Mouse (Mus musculus): ENCODE data around the gene Bcl2l13. TPM values are rescaled to one million over a fixed set of nuclear protein-coding genes. Genes with fewer than 3 reads are reported as not detected.
A peak's percentile ranks its signal among the peaks of the same experiment; 100 is the strongest.
"Not testable (repeated sequence)": the region's sequence is repeated elsewhere in the genome, so short reads cannot be mapped to it uniquely, and the experiment has no call there.

Gene Bcl2l13
- polyA plus RNA-seq, 1 experiment: 32.8 TPM

DNA sequence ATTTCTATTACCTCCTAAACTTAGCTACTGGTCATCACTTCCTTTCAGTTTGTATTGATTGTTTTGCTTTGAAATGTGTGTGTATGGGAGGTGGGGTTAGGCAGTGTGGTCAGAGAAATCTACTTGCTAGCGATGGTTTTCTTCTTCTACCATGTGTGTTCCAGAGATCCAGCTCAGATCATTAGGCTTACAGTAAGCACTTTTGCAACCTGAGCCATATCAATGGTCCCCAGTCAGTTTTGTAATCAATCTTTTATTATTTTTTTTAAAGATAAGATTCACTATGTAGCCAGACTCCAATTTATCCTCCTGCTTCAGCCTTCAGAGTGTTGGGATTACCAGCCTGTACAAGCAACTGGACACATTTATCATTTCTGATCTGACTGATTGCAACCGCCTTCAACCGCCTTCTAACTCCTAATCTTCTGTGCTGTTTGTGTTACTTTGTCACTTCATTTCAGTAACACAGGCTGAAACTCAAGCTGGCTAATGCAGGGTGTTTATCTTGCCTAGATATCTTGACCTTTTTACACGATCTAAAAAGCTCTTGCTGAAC, 1.2 kb upstream of the Bcl2l13 start:
- TF ChIP-seq USF1 (IDR thresholded peaks at IDR 0.05; ENCODE audit: low read depth) (no peak), POLR2AphosphoS2 (IDR thresholded peaks at IDR 0.05; ENCODE audit: insufficient read length, low read depth) (no peak), MAX (IDR thresholded peaks at IDR 0.05; ENCODE audit: low read depth) (no peak), CEBPB (IDR thresholded peaks at IDR 0.05; ENCODE audit: insufficient read depth, poor library complexity, severe bottlenecking) (no peak), TCF3 (IDR thresholded peaks at IDR 0.05; ENCODE audit: insufficient read length, low read depth) (no peak), REST (IDR thresholded peaks at IDR 0.05; ENCODE audit: insufficient read depth, insufficient read length) (no peak), MYOD1 (IDR thresholded peaks at IDR 0.05; ENCODE audit: control insufficient read depth in 1 of 3, insufficient read length in 2 of 3, low read depth in 2 of 3) (no peak), E2F4 (IDR thresholded peaks at IDR 0.05; ENCODE audit: insufficient read depth) (no peak)
- H3K4me2 ChIP-seq (ENCODE audit: low read depth): no peak overlapping the region
- peak overlapping the region; percentile 87 for H3K4me3 ChIP-seq
- H3K27me3 ChIP-seq (ENCODE audit: control insufficient read depth, insufficient read depth, insufficient read length): no peaks in the 10 kb centered on the region
- H3ac ChIP-seq (ENCODE audit: control insufficient read depth, insufficient read length): no peak overlapping the region
- peaks cover 36% of the 10 kb centered on the region for H3K79me2 ChIP-seq (ENCODE audit: control insufficient read depth, insufficient read depth)
- H3K36me3 ChIP-seq (ENCODE audit: control insufficient read depth, insufficient read depth): no peaks in the 10 kb centered on the region

DNA sequence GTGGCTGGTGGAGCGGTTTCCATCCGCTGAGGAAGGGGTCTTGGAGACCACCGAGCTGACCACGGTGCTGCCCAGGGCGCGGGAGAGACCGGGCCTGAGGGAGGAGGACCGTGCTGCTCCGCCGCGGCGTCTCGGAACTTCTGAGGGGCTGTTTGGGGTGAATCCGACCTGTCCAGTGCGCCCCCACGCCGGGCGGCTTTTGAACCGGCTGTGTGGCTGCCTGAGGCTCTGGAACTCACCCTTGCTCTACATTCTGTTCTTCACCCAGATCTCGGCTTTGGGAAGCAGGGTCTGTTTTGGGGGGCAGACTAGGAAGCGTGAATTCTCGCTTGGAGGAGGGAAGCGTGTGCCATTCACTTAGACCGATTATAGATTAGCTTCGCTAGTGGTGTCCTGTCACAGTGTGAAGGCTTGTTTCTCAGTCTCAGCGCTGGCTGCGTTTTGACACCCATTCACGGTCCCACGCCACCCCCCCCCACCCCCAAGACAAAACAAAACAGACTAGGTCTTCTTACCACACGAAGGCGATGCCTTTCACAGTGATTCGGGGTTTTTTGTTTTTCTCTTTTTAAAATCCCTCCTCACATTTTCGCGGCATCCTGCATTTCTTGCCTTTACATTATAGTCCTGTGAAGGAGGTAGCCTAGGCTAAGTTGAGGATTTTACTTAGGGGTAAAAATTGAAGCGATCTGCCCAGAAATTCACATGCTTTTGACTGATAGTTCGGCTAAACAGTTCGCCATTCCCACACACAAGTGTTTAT, 558 bp downstream of the Bcl2l13 start:
- Histone ChIP-seq H3K4me3 (peak overlapping the region; percentile 87), H3K4me2 (ENCODE audit: low read depth) (peak overlapping the region; percentile 87), H3ac (ENCODE audit: control insufficient read depth, insufficient read length) (peak overlapping the region; percentile 67), H3K27me3 (ENCODE audit: control insufficient read depth, insufficient read depth, insufficient read length) (no peaks in the 10 kb centered on the region), H3K79me2 (ENCODE audit: control insufficient read depth, insufficient read depth) (peaks cover 50% of the 10 kb centered on the region), H3K36me3 (ENCODE audit: control insufficient read depth, insufficient read depth) (no peaks in the 10 kb centered on the region)
- TF ChIP-seq MAX (IDR thresholded peaks at IDR 0.05; ENCODE audit: low read depth) (no peak), MYOG (IDR thresholded peaks at IDR 0.05; ENCODE audit: control insufficient read depth in 1 of 3, insufficient read depth in 1 of 3, insufficient read length in 2 of 3, low read depth in 2 of 3) (no peak), REST (IDR thresholded peaks at IDR 0.05; ENCODE audit: insufficient read depth, insufficient read length) (no peak), CEBPB (IDR thresholded peaks at IDR 0.05; ENCODE audit: insufficient read depth, poor library complexity, severe bottlenecking) (no peak), POLR2AphosphoS2 (IDR thresholded peaks at IDR 0.05; ENCODE audit: insufficient read length, low read depth) (no peak), SRF (IDR thresholded peaks at IDR 0.05; ENCODE audit: control insufficient read depth, insufficient read length, low read depth) (no peak), TCF3 (IDR thresholded peaks at IDR 0.05; ENCODE audit: insufficient read length, low read depth) (no peak), POLR2A (IDR thresholded peaks at IDR 0.05; ENCODE audit: insufficient read length, low read depth) (no peak), E2F4 (IDR thresholded peaks at IDR 0.05; ENCODE audit: insufficient read depth) (no peak)

DNA sequence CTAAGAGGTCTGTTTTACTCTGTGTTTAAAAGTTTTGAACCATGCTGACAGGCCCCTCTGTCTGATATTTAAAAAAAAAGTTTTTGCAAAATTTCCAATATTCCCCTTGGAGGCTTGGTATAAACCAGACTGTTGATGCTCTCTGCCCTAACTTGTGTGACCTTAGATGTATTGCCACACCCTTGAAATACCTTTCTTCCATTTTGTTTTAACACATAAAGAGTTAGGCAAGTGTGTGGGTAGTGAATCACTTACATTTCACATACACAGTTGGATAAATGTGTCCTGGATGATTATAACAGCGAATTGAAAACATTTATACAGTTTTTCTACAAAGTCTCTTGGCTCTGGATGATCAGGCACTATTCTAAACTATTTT, 1.1 kb downstream of the Bcl2l13 start:
- Histone ChIP-seq H3K27me3 (ENCODE audit: control insufficient read depth, insufficient read depth, insufficient read length) (no peaks in the 10 kb centered on the region), H3K4me2 (ENCODE audit: low read depth) (peak overlapping the region; percentile 87), H3K79me2 (ENCODE audit: control insufficient read depth, insufficient read depth) (peaks cover 56% of the 10 kb centered on the region), H3K4me3 (peak overlapping the region; percentile 87), H3ac (ENCODE audit: control insufficient read depth, insufficient read length) (no peak overlapping the region), H3K36me3 (ENCODE audit: control insufficient read depth, insufficient read depth) (no peaks in the 10 kb centered on the region)
- TF ChIP-seq SRF (IDR thresholded peaks at IDR 0.05; ENCODE audit: control insufficient read depth, insufficient read length, low read depth) (no peak), CEBPB (IDR thresholded peaks at IDR 0.05; ENCODE audit: insufficient read depth, poor library complexity, severe bottlenecking) (0 out of 2 replicates have a peak, but pooled peaks have one; percentile 7)

DNA sequence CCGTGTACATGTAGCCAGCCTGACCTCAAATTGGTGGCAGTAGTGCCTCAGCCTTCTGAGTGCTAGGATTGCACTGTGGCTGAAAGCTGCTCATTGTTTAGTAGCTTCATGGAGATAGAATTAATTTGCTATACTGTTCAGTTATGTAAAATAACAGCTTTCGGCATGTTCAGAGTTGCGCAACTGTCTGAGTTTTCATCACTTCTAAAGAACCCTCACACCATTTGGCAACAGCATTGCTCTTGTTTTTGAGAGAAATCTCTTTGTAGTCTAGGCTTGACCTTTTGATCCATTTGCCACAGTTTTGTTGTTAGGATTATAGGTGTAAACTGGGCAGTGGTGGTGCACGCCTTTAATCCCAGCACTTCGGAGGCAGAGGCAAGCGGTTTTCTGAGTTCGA, 4.2 kb downstream of the Bcl2l13 start:
- Histone ChIP-seq H3K27me3 (ENCODE audit: control insufficient read depth, insufficient read depth, insufficient read length) (no peaks in the 10 kb centered on the region), H3K4me3 (no peak overlapping the region), H3K4me2 (ENCODE audit: low read depth) (no peak overlapping the region), H3K36me3 (ENCODE audit: control insufficient read depth, insufficient read depth) (no peaks in the 10 kb centered on the region), H3ac (ENCODE audit: control insufficient read depth, insufficient read length) (no peak overlapping the region), H3K79me2 (ENCODE audit: control insufficient read depth, insufficient read depth) (peaks cover 87% of the 10 kb centered on the region)
- TF ChIP-seq E2F4 (IDR thresholded peaks at IDR 0.05; ENCODE audit: insufficient read depth) (no peak), POLR2A (IDR thresholded peaks at IDR 0.05; ENCODE audit: insufficient read length, low read depth) (no peak), CEBPB (IDR thresholded peaks at IDR 0.05; ENCODE audit: insufficient read depth, poor library complexity, severe bottlenecking) (0 out of 2 replicates have a peak, but pooled peaks have one; percentile 61)

DNA sequence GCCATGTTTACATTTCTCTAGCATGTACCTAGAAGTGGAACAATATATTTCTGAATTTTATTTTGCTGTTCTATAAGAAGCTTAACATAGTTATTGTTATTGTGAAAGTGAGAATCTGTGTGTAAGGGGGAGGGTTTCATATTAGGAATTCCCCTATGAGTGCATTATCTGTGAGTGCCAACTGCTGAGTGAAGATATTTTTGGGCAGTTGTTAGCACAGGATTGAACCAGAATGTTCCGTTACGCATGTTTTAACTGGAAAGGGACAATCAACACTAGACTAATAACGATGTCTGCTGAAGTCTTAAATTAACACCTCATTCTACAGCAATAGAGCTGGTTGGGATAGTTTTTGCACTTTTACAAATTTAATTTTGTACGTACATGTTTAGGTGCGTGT, 5.7 kb downstream of the Bcl2l13 start:
- Histone ChIP-seq H3ac (ENCODE audit: control insufficient read depth, insufficient read length) (no peak overlapping the region), H3K79me2 (ENCODE audit: control insufficient read depth, insufficient read depth) (peaks cover 86% of the 10 kb centered on the region), H3K4me2 (ENCODE audit: low read depth) (no peak overlapping the region), H3K36me3 (ENCODE audit: control insufficient read depth, insufficient read depth) (no peaks in the 10 kb centered on the region), H3K4me3 (no peak overlapping the region), H3K27me3 (ENCODE audit: control insufficient read depth, insufficient read depth, insufficient read length) (no peaks in the 10 kb centered on the region)
- no peak for TF ChIP-seq REST (IDR thresholded peaks at IDR 0.05; ENCODE audit: insufficient read depth, insufficient read length)
- no peak for TF ChIP-seq SRF (IDR thresholded peaks at IDR 0.05; ENCODE audit: control insufficient read depth, insufficient read length, low read depth)
- TF ChIP-seq POLR2A (IDR thresholded peaks at IDR 0.05; ENCODE audit: insufficient read length, low read depth): no peak
- no peak for TF ChIP-seq MYOG (IDR thresholded peaks at IDR 0.05; ENCODE audit: control insufficient read depth in 1 of 3, insufficient read depth in 1 of 3, insufficient read length in 2 of 3, low read depth in 2 of 3)
- TF ChIP-seq MYOD1 (IDR thresholded peaks at IDR 0.05; ENCODE audit: control insufficient read depth in 1 of 3, insufficient read length in 2 of 3, low read depth in 2 of 3): no peak
- TF ChIP-seq CEBPB (IDR thresholded peaks at IDR 0.05; ENCODE audit: insufficient read depth, poor library complexity, severe bottlenecking): no peak
- TF ChIP-seq E2F4 (IDR thresholded peaks at IDR 0.05; ENCODE audit: insufficient read depth): no peak
- TF ChIP-seq USF1 (IDR thresholded peaks at IDR 0.05; ENCODE audit: low read depth): no peak
- TF ChIP-seq TCF3 (IDR thresholded peaks at IDR 0.05; ENCODE audit: insufficient read length, low read depth): no peak
- no peak for TF ChIP-seq POLR2AphosphoS2 (IDR thresholded peaks at IDR 0.05; ENCODE audit: insufficient read length, low read depth)
- no peak for TF ChIP-seq TCF12 (IDR thresholded peaks at IDR 0.05; ENCODE audit: insufficient read depth, poor library complexity, severe bottlenecking)
- no peak for TF ChIP-seq MAX (IDR thresholded peaks at IDR 0.05; ENCODE audit: low read depth)

DNA sequence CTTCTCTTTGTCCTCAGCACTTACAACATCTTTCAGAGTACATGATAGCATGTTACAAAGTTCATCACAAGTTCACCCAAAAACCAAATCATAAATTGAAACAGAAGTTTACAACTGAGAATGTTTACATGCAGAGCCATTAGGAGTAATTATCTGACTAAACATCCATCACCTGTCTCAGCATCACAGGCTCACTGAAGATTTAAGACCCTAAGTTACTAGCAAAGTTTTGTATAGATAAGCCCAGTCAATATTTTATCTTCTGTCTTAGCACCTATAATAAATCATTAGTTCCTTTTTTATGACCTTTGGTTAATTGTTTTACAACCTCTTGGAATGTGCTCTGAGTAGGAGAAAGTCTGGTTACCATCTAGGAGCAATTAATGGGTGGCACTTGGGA, 14.7 kb downstream of the Bcl2l13 start:
- not testable (repeated sequence) for H3K27me3 ChIP-seq (ENCODE audit: control insufficient read depth, insufficient read depth, insufficient read length); H3K79me2 ChIP-seq (ENCODE audit: control insufficient read depth, insufficient read depth); H3ac ChIP-seq (ENCODE audit: control insufficient read depth, insufficient read length); H3K4me2 ChIP-seq (ENCODE audit: low read depth); H3K4me3 ChIP-seq; H3K36me3 ChIP-seq (ENCODE audit: control insufficient read depth, insufficient read depth)

Measured in myocyte (in vitro differentiated cells).